Mouse (Mus musculus): ENCODE measurements at regions not wholly inside any gene's neighbourhood (a gene's known extent, or its start where the extent isn't known, plus 50 kb on each side); places are given as distances from the start of the nearest gene placed in this dataset.
A peak's percentile ranks its signal among the peaks of the same experiment; 100 is the strongest.

DNA sequence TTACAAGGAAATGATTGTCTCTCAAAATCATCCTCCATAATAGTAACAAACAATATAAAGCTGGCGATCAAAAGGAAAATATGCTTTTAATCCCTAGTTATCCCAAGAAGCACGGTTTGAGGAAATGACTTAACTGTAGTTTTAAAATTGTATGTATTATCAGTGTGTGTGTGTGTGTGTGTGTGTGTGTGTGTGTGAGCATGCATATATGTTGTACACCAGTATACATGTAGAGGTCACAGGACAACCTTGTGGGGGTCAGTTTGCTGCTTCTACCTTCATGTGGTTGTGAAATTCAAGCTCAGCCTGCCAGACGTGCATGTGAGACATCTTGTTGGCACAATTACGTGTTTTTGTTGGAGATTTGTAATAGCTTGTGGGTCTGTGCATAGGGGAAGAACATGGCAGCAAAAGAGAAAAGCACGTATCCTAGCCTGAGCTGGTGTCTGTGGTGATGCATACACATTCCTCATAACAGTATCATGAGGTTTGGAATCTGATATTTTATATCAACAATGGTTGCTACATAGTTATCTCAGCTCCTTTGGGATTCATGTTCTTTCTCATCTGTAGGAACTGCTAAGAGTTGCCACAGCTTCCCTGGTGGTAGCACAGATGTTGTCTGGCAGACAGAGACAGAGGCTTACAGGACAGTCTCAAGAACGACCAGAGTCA lies 622.4 kb downstream of the Kcnj2 start:
- no peak for DNase-seq (ENCODE audit: extremely low spot score in 1 of 2, low spot score in 1 of 2)

DNA sequence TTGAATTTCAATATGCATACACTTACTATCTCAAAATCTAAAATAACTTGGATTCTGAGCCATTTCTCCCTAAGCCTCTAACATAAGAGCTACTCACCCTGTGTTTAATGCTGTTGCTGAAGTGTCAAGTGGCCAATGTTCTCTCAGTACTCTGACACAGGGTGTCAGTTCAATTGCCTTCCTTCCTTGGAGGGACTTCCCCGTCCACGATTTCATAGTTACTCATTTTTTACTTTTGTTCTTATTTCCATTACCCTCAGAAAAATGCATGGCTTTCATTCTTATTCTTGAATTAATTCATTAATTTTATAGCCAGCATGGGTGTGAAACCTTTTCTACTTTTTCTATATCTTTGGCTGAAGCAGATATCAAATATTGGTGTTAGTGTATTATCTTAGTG lies 623.9 kb downstream of the Kcnj2 start:
- no peak for DNase-seq (ENCODE audit: extremely low spot score in 1 of 2, low spot score in 1 of 2)

DNA sequence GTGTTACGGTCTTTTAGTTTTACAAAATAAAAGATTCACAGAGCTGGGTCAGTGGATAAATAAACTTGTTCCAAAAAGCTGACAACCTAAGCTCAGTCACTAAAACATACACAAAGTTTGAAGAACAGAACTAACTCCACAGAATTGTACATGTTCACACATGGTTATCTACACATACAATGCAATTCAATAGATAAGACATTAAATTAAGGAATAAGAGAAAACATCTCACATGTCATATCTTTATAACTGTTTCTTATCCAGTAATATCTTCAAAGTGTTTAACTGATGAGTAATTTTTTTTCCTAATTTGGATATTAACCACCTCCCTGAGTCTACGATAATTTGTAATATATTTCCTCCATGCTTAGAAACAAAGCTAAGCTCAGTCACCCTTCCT lies 625.5 kb downstream of the Kcnj2 start:
- no peak for DNase-seq (ENCODE audit: extremely low spot score in 1 of 2, low spot score in 1 of 2)

DNA sequence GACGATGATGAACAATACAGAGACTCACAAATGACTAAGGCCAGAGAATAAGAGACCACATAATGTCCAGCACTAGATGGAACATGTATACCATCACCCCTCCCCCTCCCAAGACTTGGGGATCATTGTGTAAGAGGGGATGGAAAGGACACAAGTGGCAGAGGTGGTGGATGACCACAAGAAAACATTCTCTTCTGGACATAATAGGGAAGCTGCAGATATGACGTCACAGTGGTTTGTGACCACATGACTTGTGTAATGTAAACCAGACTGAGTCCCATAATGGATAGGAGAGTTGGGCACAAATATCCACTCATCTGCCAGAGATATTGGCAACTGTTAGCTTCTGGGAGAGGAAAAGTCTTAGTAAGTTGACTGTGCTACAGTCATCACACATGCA lies 630.7 kb downstream of the Kcnj2 start:
- no peak for DNase-seq (ENCODE audit: extremely low spot score in 1 of 2, low spot score in 1 of 2)

DNA sequence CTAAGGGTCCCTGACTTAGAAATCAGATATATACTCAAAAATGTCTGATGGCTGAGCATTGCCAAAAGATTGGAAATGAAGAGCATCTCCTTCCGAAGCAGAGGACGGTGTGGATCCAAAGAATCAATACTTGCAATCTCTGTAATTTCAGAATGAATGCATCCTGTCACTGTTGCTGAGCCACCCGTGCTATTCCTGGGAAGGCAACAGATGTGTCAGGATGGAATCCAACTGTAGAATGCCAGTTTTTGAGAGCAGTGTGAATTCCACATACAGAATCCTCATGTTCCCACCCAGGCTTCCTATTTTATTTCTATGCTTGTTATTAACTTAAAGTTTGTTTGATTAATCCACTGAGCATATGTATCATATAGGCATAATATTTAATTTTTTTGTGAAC lies 633.9 kb downstream of the Kcnj2 start:
- DNase-seq (ENCODE audit: extremely low spot score in 1 of 2, low spot score in 1 of 2), result peak; percentile 39 to 60

DNA sequence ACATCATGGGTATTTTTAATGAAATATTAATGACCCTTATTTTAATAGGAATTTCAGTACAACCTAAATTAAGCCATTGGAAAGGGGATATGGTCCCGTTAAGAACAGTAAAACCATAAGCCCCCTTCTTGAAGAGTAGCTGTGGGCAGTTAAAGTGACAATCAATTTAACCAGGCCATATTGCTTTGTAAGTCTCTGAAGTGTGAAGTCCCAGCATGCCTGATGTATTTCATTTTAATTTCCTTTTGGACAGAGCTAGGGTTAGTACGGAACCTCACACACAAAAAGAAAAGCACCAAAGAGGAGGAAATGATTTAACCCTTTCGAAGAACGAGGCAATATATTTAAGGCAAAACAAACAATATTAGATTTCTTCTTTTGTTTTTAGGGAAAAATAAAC lies 640.9 kb downstream of the Kcnj2 start:
- DNase-seq (ENCODE audit: extremely low spot score in 1 of 2, low spot score in 1 of 2), result no peak

DNA sequence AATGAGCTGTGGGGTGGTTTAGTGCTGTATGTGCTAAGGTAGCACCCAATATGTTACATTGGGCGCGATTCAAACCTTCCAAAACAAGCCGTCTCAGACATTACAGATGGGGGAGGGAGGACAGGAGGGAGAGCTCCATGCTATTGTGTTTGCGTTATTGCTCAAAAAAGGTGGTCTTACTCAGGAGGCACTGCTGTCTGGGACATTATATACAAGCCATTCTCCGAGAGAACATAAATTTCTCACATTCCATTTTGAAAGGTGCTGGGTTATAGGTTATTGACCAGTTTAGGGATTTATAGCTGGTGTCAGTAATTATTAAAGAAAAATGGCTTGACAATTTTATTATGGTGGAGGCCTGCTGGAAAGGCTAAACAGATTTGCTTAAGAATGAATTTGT lies 649.4 kb downstream of the Kcnj2 start:
- DNase-seq (ENCODE audit: extremely low spot score in 1 of 2, low spot score in 1 of 2), result no peak

DNA sequence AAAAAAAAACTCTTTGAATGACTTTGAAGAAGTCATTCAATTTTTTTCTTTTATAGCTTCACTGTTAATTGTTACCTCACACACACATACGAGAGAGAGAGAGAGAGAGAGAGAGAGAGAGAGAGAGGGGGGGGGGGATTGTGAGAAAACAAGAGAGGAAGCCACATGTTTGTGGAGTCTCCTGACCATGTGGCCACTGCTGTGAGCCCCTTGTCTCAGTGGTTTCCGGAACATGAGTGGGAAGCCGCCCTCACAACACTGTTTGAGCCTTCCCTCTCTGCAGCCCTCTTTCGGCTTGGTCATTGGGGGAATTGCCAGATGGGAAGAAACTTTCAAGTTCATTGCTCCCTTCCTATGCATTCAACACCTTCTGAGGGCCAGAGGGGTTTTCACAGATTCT lies 656.3 kb downstream of the Kcnj2 start:
- DNase-seq (ENCODE audit: extremely low spot score in 1 of 2, low spot score in 1 of 2), result no peak

DNA sequence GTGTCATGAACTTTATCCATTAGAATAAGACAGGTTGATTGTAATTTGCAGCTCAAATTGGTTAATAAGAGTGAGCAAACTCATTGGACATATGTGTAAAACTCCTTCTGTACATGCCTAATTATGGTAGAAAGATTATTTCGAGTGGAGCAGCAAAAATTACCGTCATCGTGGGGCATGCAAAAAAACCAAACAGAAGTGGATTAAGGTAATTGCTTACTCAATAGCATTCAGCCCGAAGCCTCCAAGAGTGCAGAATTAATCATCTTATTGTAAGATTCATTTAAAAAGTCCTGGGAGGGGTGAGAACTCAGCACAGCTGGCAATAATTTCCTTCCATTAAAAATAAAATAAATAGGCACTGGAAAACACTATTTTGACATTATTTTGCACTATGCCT lies 662.2 kb downstream of the Kcnj2 start:
- DNase-seq (ENCODE audit: extremely low spot score in 1 of 2, low spot score in 1 of 2), result no peak

DNA sequence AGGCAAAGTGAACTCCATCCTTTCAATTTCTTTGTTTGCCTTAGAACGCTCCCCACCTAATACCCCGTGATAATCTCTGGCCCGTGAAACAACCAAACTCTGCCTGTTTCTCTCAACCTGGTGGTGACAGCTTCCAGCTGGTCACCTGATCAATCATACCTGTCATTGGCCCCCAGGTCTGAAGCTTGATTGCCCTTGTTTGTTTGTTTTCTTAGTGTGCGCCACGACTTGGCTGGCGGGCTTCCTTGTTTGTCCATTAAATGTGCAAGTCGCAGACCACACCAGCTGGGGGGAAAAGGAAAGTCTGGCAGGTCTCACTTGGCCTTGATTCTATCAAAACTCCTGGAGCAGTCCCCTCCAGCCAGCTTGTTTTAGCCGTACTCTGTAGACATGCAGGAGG lies 666.1 kb downstream of the Kcnj2 start:
- no peak for DNase-seq (ENCODE audit: extremely low spot score in 1 of 2, low spot score in 1 of 2)

DNA sequence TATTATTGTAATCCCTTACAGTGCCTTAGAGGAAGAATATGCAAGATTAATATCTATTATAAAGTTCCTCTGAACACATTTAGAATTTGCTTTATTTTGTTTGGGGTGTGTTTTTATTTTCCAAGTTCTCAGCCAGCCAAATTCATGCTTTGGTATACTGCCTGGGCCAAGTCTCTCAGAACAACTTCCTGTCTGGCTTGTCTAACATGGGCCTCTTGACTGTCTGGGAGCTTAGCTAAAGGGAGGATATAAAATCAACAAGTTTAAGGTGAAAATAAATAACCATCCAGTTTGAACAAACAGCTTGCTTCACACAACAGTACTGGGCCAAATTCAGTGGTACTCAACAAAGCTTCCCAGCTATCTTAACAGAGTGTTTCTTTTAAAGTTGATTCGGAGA lies 669.5 kb downstream of the Kcnj2 start:
- DNase-seq (ENCODE audit: extremely low spot score in 1 of 2, low spot score in 1 of 2), result no peak

DNA sequence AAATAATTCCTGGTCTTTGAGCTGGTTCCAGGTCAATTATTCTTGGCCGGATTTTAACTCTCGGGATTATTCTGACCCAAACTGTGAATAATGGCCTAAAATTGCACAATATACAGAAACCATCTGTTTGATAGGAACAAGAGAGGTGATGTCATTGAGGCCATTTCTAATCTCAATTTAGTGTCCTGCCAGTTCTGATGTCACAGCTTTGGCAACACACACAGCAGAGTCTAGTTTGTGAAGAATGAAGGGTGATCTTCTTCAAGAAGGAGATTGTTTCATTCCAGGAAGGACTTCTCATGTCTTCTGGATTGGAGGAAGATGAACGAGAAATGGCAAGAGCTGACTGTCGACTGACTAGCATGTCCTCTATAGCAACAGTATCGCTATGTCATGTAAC lies 670.0 kb downstream of the Kcnj2 start:
- DNase-seq (ENCODE audit: extremely low spot score in 1 of 2, low spot score in 1 of 2), result no peak

DNA sequence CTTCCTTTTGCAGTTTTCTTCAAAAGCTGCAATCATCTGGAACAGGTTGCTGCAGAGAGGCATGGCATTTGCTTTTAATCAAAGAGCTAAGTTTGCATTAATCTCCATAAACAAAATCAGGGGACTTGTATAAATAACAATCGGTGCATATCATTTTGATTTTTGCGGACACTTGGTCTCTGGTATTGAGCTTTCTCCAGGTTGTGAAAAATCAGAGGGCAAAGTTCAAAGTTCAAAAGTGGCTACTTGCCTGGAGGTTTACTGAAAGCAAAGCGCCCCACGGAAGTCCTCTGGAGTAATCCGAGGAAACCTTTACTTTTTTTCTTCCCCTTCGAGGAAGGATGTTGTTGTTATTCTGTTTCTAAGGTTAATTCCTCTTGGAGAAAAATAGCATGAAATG lies 677.4 kb downstream of the Kcnj2 start:
- no peak for DNase-seq (ENCODE audit: extremely low spot score in 1 of 2, low spot score in 1 of 2)

DNA sequence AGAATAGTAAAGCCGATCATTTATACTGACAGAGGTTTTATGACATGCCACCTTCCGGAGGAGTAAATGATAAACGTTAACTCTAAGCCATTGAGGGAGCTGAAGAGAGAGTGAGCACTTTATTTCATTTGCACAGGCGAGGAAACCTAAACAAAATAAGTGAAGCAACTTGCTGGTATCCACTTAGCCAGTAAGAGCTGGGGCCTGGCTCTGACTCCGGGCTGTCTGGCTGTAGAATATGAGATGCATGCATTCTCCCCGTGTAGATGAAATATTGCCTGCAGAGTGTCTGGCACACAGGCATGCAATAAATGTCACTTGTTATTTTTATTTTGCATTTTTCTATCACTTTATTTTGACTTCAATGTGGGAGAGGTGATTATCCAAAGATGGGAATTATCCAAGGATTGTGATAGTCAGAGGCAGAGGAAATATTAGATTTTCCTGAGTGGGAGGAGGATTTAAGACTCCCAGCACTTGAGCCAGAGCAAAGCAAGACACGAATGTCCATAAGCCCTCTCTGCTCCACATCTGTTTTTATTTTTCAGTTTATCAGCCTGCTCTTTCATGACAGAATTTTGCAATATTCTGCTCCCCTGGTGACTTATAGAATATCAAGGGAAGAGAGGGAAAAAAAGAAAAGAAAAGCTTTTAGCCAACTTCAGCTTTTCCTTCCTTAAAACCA lies 681.4 kb downstream of the Kcnj2 start:
- no peak for DNase-seq (ENCODE audit: extremely low spot score in 1 of 2, low spot score in 1 of 2)

DNA sequence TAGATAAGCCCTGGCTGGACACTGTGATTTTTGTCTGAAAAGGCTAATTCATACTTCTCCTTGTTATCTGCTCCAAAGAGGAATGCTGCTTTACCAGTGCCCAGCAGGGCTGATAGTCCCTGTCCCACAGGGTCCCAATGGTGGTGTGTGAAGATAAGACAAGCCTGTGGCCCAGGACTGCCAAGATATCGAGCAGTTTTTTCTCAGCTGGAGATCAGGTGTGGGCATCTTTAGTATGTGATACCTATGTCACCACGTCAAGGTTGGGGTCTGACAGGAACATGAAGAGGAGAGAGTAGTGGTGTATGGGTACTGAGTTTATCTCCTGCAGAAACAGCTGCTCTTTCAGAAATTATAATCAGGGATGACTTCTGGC lies 682.0 kb downstream of the Kcnj2 start:
- DNase-seq (ENCODE audit: extremely low spot score in 1 of 2, low spot score in 1 of 2), result no peak

DNA sequence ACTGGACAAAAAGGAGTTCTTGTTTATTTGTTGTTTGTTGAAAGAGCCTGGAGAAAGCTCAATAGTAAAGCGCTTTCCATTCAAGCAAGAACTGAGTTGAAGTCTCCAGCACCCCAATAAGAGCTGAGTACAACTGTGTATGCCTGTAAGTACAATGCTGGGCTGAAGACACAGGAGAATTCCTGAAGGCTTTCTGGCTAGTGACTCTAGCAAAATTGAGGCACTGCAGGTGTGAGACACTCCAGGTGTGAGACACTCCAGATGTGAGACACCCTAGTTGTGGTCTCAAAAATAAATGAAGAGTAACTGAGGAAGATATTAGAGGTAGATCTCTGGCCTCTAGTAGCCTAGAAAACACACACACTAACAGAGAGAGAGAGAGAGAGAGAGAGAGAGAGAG lies 682.5 kb downstream of the Kcnj2 start:
- DNase-seq (ENCODE audit: extremely low spot score in 1 of 2, low spot score in 1 of 2), result no peak

DNA sequence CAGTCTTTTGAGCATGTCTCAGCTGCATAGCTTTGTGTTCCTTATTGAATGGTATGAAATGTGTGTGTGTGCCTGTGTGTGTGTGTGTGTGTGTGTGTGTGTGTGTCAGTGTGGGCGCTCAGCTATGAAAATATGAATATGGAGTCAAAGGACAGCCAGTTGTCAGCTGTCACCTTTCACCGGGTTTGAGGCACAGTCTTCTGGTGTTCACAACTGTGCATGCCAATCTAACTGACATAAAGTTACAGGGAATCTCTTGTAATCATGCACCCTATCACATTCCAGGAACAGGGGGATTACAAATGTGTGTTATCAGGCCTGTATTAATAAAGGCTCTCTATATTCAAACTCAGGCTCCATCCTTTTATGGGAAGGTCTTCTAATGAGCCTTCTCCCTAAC lies 688.8 kb downstream of the Kcnj2 start:
- no peak for DNase-seq (ENCODE audit: extremely low spot score in 1 of 2, low spot score in 1 of 2)

DNA sequence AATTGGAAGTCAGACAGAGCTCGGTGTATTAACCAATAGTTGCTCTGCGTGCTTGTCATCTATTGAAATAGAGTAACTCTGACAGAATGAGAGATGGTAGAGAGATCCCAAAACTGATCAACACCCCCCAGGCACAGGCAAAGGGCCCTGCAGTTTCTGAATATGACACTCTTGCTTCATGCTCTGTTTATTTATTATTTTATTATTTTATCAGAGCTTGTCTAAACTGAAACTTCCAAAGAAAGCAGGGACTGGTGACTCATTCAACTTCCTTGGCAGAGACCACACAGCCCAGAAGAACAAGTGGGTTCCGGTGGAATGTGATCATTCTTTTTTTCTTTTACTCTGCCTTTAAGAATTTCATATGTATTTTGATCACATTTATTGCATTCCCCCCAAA lies 697.1 kb downstream of the Kcnj2 start:
- DNase-seq (ENCODE audit: extremely low spot score in 1 of 2, low spot score in 1 of 2), result no peak

DNA sequence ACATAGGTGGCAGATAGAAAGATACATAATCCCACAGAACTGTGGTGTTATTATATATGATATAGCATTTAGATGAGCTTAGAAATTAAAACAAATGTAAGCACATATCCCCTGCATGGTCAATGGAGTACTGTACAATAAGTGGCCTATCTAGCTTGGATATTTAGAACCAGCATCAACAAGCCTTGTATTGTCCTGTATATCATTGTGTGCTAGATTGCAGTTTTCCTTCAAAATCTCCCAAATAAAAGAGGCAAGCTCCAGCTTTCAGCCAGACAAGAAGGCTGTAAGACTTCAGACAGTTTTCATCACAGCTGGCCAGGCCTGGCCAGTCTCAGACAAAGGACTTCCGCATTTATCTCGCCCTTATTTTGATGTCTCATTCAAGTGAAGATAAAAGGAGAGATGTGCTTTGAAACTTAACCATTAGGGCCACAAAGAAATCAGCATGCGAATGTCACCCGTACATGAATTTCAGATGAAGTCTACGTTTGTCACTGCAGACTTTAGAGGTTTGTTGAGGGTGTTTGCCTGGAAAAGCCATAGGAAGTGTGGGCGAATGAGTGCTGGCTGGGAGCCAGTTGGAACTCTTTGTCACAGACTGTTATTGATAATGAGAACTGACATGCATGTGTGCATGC lies 700.5 kb downstream of the Kcnj2 start:
- no peak for DNase-seq (ENCODE audit: extremely low spot score in 1 of 2, low spot score in 1 of 2)

DNA sequence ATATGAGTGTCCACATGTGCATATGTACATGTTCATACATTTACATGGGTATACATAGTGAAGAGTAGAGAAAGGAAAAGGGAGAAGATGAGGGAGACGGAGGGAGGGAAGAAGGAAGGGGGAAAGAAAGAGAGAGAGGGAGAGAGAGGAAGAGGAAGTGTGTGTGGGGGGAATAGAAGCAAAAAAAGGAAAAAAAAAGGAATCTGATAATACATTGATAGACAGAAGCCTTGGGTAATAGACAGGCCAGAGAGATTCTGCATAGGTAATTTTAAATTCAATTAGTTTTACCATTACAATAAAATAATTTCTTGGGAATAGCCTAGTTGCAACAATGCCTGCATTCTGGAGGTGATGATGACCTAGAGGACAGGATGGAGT lies 701.0 kb downstream of the Kcnj2 start:
- DNase-seq (ENCODE audit: extremely low spot score in 1 of 2, low spot score in 1 of 2), result no peak

DNA sequence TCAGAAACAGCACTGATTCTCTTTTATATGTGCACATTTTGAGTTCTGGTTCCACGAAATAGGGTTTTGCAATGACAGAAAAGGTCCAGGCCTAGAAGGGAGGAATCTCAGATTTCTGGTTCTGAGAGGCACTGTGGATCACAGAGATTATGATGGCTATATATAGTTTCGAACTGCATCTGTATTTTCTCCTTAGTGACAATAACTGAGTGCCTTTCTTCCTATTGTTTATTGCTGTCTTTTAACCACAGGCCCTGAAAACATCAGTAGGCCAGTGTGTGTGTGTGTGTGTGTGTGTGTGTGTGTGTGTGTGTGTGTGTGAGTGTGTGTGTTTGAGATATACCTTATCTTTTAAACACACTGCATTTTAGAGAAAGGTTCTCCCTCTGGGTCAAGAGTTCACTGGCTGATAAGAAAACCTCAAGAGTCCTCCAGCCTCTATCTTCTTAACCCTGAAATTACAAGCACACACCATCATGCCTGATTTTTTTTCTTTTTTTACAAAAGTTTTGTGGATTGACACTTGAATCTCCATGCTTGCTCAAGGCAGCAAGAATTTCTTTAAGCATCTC lies 708.2 kb downstream of the Kcnj2 start:
- DNase-seq (ENCODE audit: extremely low spot score in 1 of 2, low spot score in 1 of 2), result no peak

DNA sequence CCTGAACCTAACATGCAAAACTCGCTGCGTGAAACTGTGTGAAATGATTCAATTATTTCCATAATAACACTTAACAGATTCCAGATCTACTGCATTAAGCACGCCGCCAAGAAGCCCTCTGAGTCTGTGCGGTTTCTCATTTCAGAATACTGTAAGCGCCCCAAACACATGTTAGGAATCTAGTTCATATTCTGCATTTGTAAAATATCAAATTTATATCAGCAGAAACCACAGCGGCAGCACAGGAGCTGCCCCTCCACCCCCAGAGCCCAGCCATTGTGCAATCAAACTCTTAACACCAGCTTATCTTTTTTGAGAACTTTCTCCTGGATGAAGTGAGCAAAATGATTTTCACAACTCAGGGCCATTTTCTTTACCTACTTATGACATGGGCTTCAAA lies 715.4 kb downstream of the Kcnj2 start:
- peak; percentile 1 to 23 for DNase-seq (ENCODE audit: extremely low spot score in 1 of 2, low spot score in 1 of 2)

Data from frontal cortex, adult 2 months (tissue).